Mouse (Mus musculus) embryonic facial prominence, embryonic 11.5 days (tissue): Measurements from ENCODE around the gene Glul. TPM values are rescaled to one million over a fixed set of nuclear protein-coding genes. Genes with fewer than 3 reads are reported as not detected.
"Not testable (repeated sequence)": the region's sequence is repeated elsewhere in the genome, so short reads cannot be mapped to it uniquely, and the experiment has no call there.

Source experiments
- ATAC-seq: fragments of 200-750 bp; cut with Nextera tagmentation; replicated peaks from 2 replicates; pipeline ENCODE4 v1.8.0; 2017; ENCODE audit warnings: low read depth; ENCODE audit not compliant: insufficient number of reproducible peaks, low FRiP score, low TSS enrichment
- DNase-seq: peaks from one replicate; pipeline ENCODE4 v3.0.0-alpha.2; 2015; ENCODE audit warnings: low spot score
- H3K27ac ChIP-seq: fragments of 300-500 bp; sonication (generic); replicated peaks from 2 replicates; pipeline ENCODE4 v1.5.1; 2014; ENCODE audit warnings: mild to moderate bottlenecking, low read depth, low read length, control low read depth
- H3K27me3 ChIP-seq: fragments of 300-500 bp; sonication (generic); 2 replicates; pipeline ENCODE4 v1.6.1; 2014; ENCODE audit warnings: mild to moderate bottlenecking, low read length, moderate library complexity, mixed read lengths; ENCODE audit not compliant: control insufficient read depth, insufficient read depth
- H3K36me3 ChIP-seq: fragments of 300-500 bp; sonication (generic); replicated peaks from 2 replicates; pipeline ENCODE4 v1.6.1; 2014; ENCODE audit warnings: low read depth, mild to moderate bottlenecking, low read length, moderate library complexity, mixed read lengths; ENCODE audit not compliant: control insufficient read depth, insufficient read depth
- H3K4me1 ChIP-seq: fragments of 300-500 bp; sonication (generic); 2 replicates; pipeline ENCODE4 v1.6.1; 2014; ENCODE audit warnings: low read length, mixed read lengths; ENCODE audit not compliant: control insufficient read depth, insufficient read depth
- H3K4me2 ChIP-seq: fragments of 300-500 bp; sonication (generic); 2 replicates; pipeline ENCODE4 v1.6.1; 2014; ENCODE audit warnings: low read depth, mild to moderate bottlenecking, control low read depth, low read length, moderate library complexity
- H3K4me3 ChIP-seq: fragments of 300-500 bp; sonication (generic); 2 replicates; pipeline ENCODE4 v1.5.1; 2014; ENCODE audit warnings: low read depth, low read length, control low read depth
- H3K9ac ChIP-seq: fragments of 300-500 bp; sonication (generic); replicated peaks from 2 replicates; pipeline ENCODE4 v1.6.1; 2014; ENCODE audit warnings: mild to moderate bottlenecking, control low read depth, low read length
- H3K9me3 ChIP-seq: fragments of 300-500 bp; sonication (generic); replicated peaks from 2 replicates; pipeline ENCODE4 v1.6.1; 2016; ENCODE audit warnings: mild to moderate bottlenecking, low read length, inconsistent platforms, mixed read lengths; ENCODE audit not compliant: control insufficient read depth
- WGBS: fragments of 180-500 bp; shearing (Covaris S2); extraction: QIAGEN DNeasy Blood & Tissue Kit; methylation state at CpG from one replicate; pipeline ENCODE4 v1.1.7; 2014; 5-methylcytosine and 5-hydroxymethylcytosine counted together
- polyA plus RNA-seq: library from polyadenylated mRNA; unstranded; fragments of >200 nt; fragmentation: Nextera tagmentation; extraction: Ambion mirVana; gene quantifications from 2 replicates; pipeline ENCODE4 v1.2.1, GENCODE M21; 2014

The Glul gene
- 128 and 142 TPM in 2 replicates for polyA plus RNA-seq

GRCm38 (mm10) chr1:153899731-153900380 is at the start of gene Glul, which contains the start of gene Teddm2:
Glul (plus strand) TSS chr1:153899944.
Teddm2 (minus strand) TSS chr1:153900228.
- peak within 1 kb of the TSS; percentile 57 for H3K4me3 ChIP-seq
- ATAC-seq (peak; percentile 97), DNase-seq (peak; percentile 98)
- H3K27me3 ChIP-seq: no peaks in the 10 kb centered on the region
- no peaks in the 10 kb centered on the region for H3K4me1 ChIP-seq
- no peaks in the 10 kb centered on the region for H3K9me3 ChIP-seq
- WGBS: 0% methylated on average over 51 of the region's 51 CpGs
- peaks cover 3% of the 10 kb centered on the region; the same call in 1 of the 2 replicates for H3K36me3 ChIP-seq
- peak within 1 kb of the TSS; percentile 65 for H3K4me2 ChIP-seq
- peak within 1 kb of the TSS; percentile 81 for H3K9ac ChIP-seq
- H3K27ac ChIP-seq: peak within 1 kb of the TSS; percentile 83

GRCm38 (mm10) chr1:153852696-153853095 is 47.0 kb upstream of the Glul start:
- not testable (repeated sequence) for H3K4me1 ChIP-seq, H3K9me3 ChIP-seq, H3K4me2 ChIP-seq, H3K9ac ChIP-seq, H3K4me3 ChIP-seq, H3K27me3 ChIP-seq, H3K36me3 ChIP-seq, DNase-seq, H3K27ac ChIP-seq, ATAC-seq
- WGBS: 80% methylated on average over 7 of the region's 7 CpGs

- no peak for DNase-seq
- Histone ChIP-seq H3K27ac (no peak overlapping the region), H3K9ac (no peak overlapping the region), H3K4me1 (no peaks in the 10 kb centered on the region), H3K27me3 (no peaks in the 10 kb centered on the region), H3K9me3 (no peaks in the 10 kb centered on the region), H3K36me3 (no peaks in the 10 kb centered on the region), H3K4me2 (no peak overlapping the region), H3K4me3 (no peak overlapping the region)
- no peak for ATAC-seq
- WGBS: 82% methylated on average over 8 of the region's 8 CpGs
These were observed 43.8 kb upstream of the Glul start for GRCm38 (mm10) chr1:153855946-153856345.

GRCm38 (mm10) chr1:153874045-153874444 is 25.7 kb upstream of the Glul start, which contains the start of gene Teddm1b:
Teddm1b (plus strand) TSS chr1:153874345.
- Histone ChIP-seq H3K4me3 (no peak within 1 kb of the TSS), H3K9me3 (no peaks in the 10 kb centered on the region), H3K36me3 (no peaks in the 10 kb centered on the region), H3K4me1 (no peaks in the 10 kb centered on the region), H3K27ac (no peak within 1 kb of the TSS), H3K27me3 (no peaks in the 10 kb centered on the region), H3K4me2 (no peak within 1 kb of the TSS), H3K9ac (no peak within 1 kb of the TSS)
- 91% methylated on average over 6 of the region's 6 CpGs for WGBS
- DNase-seq (no peak), ATAC-seq (no peak)

GRCm38 (mm10) chr1:153880391-153880790 is 19.4 kb upstream of the Glul start:
- not testable (repeated sequence) for H3K27ac ChIP-seq, H3K36me3 ChIP-seq, H3K9ac ChIP-seq, DNase-seq, H3K9me3 ChIP-seq, H3K4me3 ChIP-seq, H3K4me2 ChIP-seq, ATAC-seq, H3K4me1 ChIP-seq, H3K27me3 ChIP-seq
- WGBS: 95% methylated on average over 17 of the region's 17 CpGs

- no peak for ATAC-seq
- WGBS: 37% methylated on average over 17 of the region's 17 CpGs
- Histone ChIP-seq H3K9ac (no peak overlapping the region), H3K4me2 (no peak overlapping the region), H3K36me3 (no peaks in the 10 kb centered on the region), H3K27ac (no peak overlapping the region), H3K4me3 (no peak overlapping the region), H3K27me3 (no peaks in the 10 kb centered on the region), H3K9me3 (no peaks in the 10 kb centered on the region), H3K4me1 (no peaks in the 10 kb centered on the region)
- no peak for DNase-seq
These were observed 13.6 kb upstream of the Glul start for GRCm38 (mm10) chr1:153886024-153886633.

- no peaks in the 10 kb centered on the region for H3K36me3 ChIP-seq
- 96% methylated on average over 10 of the region's 10 CpGs for WGBS
These were observed 9.6 kb upstream of the Glul start for GRCm38 (mm10) chr1:153890121-153890520.

GRCm38 (mm10) chr1:153891442-153891841 is 8.3 kb upstream of the Glul start, which contains the start of gene Teddm1a:
Teddm1a (plus strand) TSS chr1:153891742.
- Histone ChIP-seq H3K27ac (no peak within 1 kb of the TSS), H3K4me1 (no peaks in the 10 kb centered on the region), H3K36me3 (no peaks in the 10 kb centered on the region), H3K27me3 (no peaks in the 10 kb centered on the region), H3K4me2 (no peak within 1 kb of the TSS), H3K4me3 (no peak within 1 kb of the TSS), H3K9ac (no peak within 1 kb of the TSS), H3K9me3 (no peaks in the 10 kb centered on the region)
- DNase-seq (no peak), ATAC-seq (no peak)
- WGBS: 69% methylated on average over 4 of the region's 4 CpGs

More at GRCm38 (mm10) chr1:153890121-153890520, 9.6 kb upstream of the Glul start:
- no peaks in the 10 kb centered on the region for H3K27me3 ChIP-seq
- no peaks in the 10 kb centered on the region for H3K4me1 ChIP-seq
- no peaks in the 10 kb centered on the region for H3K9me3 ChIP-seq
- no peak overlapping the region for H3K4me3 ChIP-seq
- no peak overlapping the region for H3K9ac ChIP-seq
- no peak overlapping the region for H3K4me2 ChIP-seq
- DNase-seq: no peak
- no peak for ATAC-seq
- H3K27ac ChIP-seq: no peak overlapping the region
